Mouse (Mus musculus) megakaryocyte, embryonic 14.5 days (primary cell): ENCODE data around the gene Smg6.

Experiments
- FLI1 ChIP-seq: IDR thresholded peaks from 2 replicates; pipeline ENCODE4 v1.6.1; 2012; ENCODE audit warnings: low read length, inconsistent platforms, mixed read lengths
- GATA1 ChIP-seq: IDR thresholded peaks from 3 replicates; pipeline ENCODE4 v1.6.1; 2012; ENCODE audit warnings: mixed read lengths, low read length, inconsistent platforms, borderline replicate concordance

GRCm38 (mm10) chr11:74880999-74881398, 44.6 kb upstream of the Smg6 start:
- TF ChIP-seq GATA1 = no peak
- no peak for TF ChIP-seq FLI1
